Comparison of ENCODE assay signal across 11 mouse cellular contexts in the genomic region with DNA sequence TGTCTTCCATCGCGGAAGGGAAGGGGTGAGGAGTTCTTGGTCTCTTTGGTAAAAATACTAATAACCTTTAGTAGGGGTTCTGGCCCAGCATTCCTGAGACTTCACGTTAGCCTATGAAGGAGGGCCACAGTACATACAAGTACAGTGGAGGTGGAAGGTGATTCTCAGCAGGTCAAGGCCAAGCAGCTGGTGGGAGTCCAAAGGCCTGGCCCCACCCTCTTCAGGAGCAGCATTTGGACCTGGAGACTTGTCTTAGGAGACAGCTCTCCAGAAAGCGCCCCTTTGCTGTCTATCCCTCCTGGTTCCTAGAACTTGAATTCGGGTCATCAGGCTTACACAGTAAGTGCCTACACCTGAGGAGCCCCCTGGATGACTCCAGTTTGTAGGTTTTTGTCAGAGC.
"Had no signal": no experiment of that assay in that cellular context is flagged by ENCODE, and none has a peak within 500 bp of the region (broad histone marks: within the 10 kb centered on the region; RNA-seq: fewer than 3 reads in every experiment).

No protein-coding gene starts in this region.

- H3K4me1 ChIP-seq: intestine, embryonic 15.5 days; limb, embryonic 12.5 days had no signal

- H3K36me3 ChIP-seq: intestine, embryonic 15.5 days had no signal

- H3K4me3 ChIP-seq: intestine, embryonic 15.5 days; limb, embryonic 12.5 days; liver, embryonic 15.5 days; midbrain, embryonic 13.5 days had no signal

- H3K4me2 ChIP-seq: intestine, embryonic 15.5 days; limb, embryonic 12.5 days; liver, embryonic 15.5 days; midbrain, embryonic 13.5 days had no signal

- H3K27ac ChIP-seq: intestine, embryonic 15.5 days; limb, embryonic 12.5 days; liver, embryonic 15.5 days; midbrain, embryonic 13.5 days; stomach, postnatal 0 days had no signal

- H3K9ac ChIP-seq: intestine, embryonic 15.5 days; limb, embryonic 12.5 days; liver, embryonic 15.5 days; midbrain, embryonic 13.5 days had no signal

- H3K27me3 ChIP-seq: intestine, embryonic 15.5 days; limb, embryonic 12.5 days; liver, embryonic 15.5 days; midbrain, embryonic 13.5 days had no signal

- DNase-seq: layer of hippocampus, adult 9-11 months; liver; lung, adult 2 months; lung, postnatal 36 days; right cerebral cortex, postnatal 25 days had no signal

- ATAC-seq: intestine, embryonic 15.5 days; lung, postnatal 0 days; midbrain, embryonic 13.5 days had no signal

- H3K9me3 ChIP-seq: intestine, embryonic 15.5 days; limb, embryonic 12.5 days; liver, embryonic 15.5 days; midbrain, embryonic 13.5 days had no signal
